Mouse (Mus musculus) liver, postnatal 0 days (tissue): ENCODE measurements around the gene Ilkap.

ENCODE experiments used
- CTCF ChIP-seq: sonication (generic); IDR thresholded peaks from 2 replicates; pipeline ENCODE4 v1.5.1; 2016; ENCODE audit warnings: antibody characterized with exemption, low read depth
- EP300 ChIP-seq: IDR thresholded peaks from 2 replicates; pipeline ENCODE4 v1.6.1; 2016; ENCODE audit warnings: antibody characterized with exemption, low read depth, mild to moderate bottlenecking

DNA sequence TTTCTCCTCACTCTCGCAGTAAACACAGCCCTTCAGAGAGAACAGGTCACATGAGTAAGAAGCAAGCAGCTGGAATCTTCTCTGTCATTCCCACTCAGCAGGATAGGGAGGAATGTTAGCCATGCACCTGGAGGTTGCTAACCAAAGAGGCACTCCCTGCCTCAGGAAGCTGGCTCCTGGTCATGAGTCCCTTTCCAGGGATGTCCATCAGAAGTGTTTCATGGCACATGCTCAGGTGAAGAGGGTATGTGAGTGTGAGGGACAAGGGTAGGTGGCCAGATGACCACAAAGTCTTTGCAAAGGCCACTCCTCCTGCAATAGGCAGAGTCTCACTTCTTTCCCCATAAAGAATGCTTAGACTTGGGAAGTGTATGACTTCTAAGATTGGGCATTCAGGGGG lies 19.4 kb upstream of the Ilkap start:
- no peak for TF ChIP-seq CTCF
- TF ChIP-seq EP300, result no peak
